In genomic region chr15:93910981-93911431, GRCm38 (mm10) we compare ENCODE assay signal across 15 mouse cellular contexts.
A peak's percentile ranks its signal among the peaks of the same experiment; 100 is the strongest.
DNase-seq lines count a peak whose midpoint lies in the region; ATAC-seq and TF ChIP-seq lines count a peak whose summit lies in the region.
"Had no signal": no experiment of that assay in that cellular context is flagged by ENCODE, and none has a peak within 500 bp of the region (broad histone marks: within the 10 kb centered on the region; RNA-seq: fewer than 3 reads in every experiment).

No protein-coding gene starts in this region.

- H3K4me3 ChIP-seq in hindbrain, embryonic 10.5 days = no peak overlapping the region
- H3K4me3 ChIP-seq in hindbrain, postnatal 0 days (ENCODE audit: low read length) = no peak overlapping the region
- no peak overlapping the region for H3K4me3 ChIP-seq in hindbrain, embryonic 13.5 days
- H3K4me3 ChIP-seq in liver, embryonic 12.5 days = no peak overlapping the region
- H3K4me3 ChIP-seq in heart, adult 2 months = no peak overlapping the region
- H3K4me3 ChIP-seq: liver, embryonic 15.5 days had no signal

- no peaks in the 10 kb centered on the region for H3K9me3 ChIP-seq in hindbrain, embryonic 10.5 days
- H3K9me3 ChIP-seq in hindbrain, postnatal 0 days (ENCODE audit: low read length) = no peaks in the 10 kb centered on the region
- no peaks in the 10 kb centered on the region for H3K9me3 ChIP-seq in hindbrain, embryonic 13.5 days
- H3K9me3 ChIP-seq in liver, embryonic 12.5 days (replicated peaks) = no peaks in the 10 kb centered on the region
- H3K9me3 ChIP-seq: liver, embryonic 15.5 days had no signal

- TF ChIP-seq CTCF in hindbrain, postnatal 0 days (IDR thresholded peaks at IDR 0.05; ENCODE audit: low read depth) = no peak
- TF ChIP-seq CTCF in heart, adult 2 months (IDR thresholded peaks at IDR 0.05) = no peak

- H3K79me2 ChIP-seq in heart, adult 2 months (replicated peaks; ENCODE audit: control insufficient read depth, insufficient read depth, low read length) = no peaks in the 10 kb centered on the region

- H3K9ac ChIP-seq in hindbrain, postnatal 0 days (replicated peaks; ENCODE audit: low read length) = no peak overlapping the region
- H3K9ac ChIP-seq in hindbrain, embryonic 13.5 days = no peak overlapping the region
- H3K9ac ChIP-seq in liver, embryonic 12.5 days = no peak overlapping the region
- H3K9ac ChIP-seq in heart, adult 2 months (ENCODE audit: low read depth, low read length) = no peak overlapping the region
- H3K9ac ChIP-seq: liver, embryonic 15.5 days had no signal

- no peak for TF ChIP-seq POLR2A in heart, adult 2 months (IDR thresholded peaks at IDR 0.05; ENCODE audit: insufficient read depth, low read depth, low read length)

- no peak for ATAC-seq in hindbrain, postnatal 0 days
- peak; percentile 54; the same call in 1 of the 2 replicates for ATAC-seq in hindbrain, embryonic 13.5 days (ENCODE audit: low FRiP score)
- ATAC-seq in liver, embryonic 12.5 days = no peak

- peaks cover 28% of the 10 kb centered on the region for H3K4me1 ChIP-seq in hindbrain, embryonic 10.5 days (replicated peaks)
- no peaks in the 10 kb centered on the region for H3K4me1 ChIP-seq in hindbrain, postnatal 0 days (ENCODE audit: insufficient read depth, low read length)
- H3K4me1 ChIP-seq in hindbrain, embryonic 13.5 days (replicated peaks) = peaks cover 25% of the 10 kb centered on the region
- H3K4me1 ChIP-seq in liver, embryonic 12.5 days = no peaks in the 10 kb centered on the region
- H3K4me1 ChIP-seq in heart, adult 2 months (ENCODE audit: control insufficient read depth, insufficient read depth, low read length) = no peaks in the 10 kb centered on the region
- H3K4me1 ChIP-seq: liver, embryonic 15.5 days had no signal

- H3K27me3 ChIP-seq in hindbrain, embryonic 10.5 days (ENCODE audit: insufficient read depth, poor library complexity, severe bottlenecking) = no peaks in the 10 kb centered on the region
- H3K27me3 ChIP-seq in hindbrain, postnatal 0 days (ENCODE audit: insufficient read depth, low read length) = no peaks in the 10 kb centered on the region
- no peaks in the 10 kb centered on the region for H3K27me3 ChIP-seq in hindbrain, embryonic 13.5 days
- no peaks in the 10 kb centered on the region for H3K27me3 ChIP-seq in liver, embryonic 12.5 days (replicated peaks)
- H3K27me3 ChIP-seq in heart, adult 2 months (ENCODE audit: control insufficient read depth, insufficient read depth, low read length) = no peaks in the 10 kb centered on the region
- H3K27me3 ChIP-seq: liver, embryonic 15.5 days had no signal

- H3K4me2 ChIP-seq in hindbrain, postnatal 0 days (ENCODE audit: low read depth, low read length) = no peak overlapping the region
- peak overlapping the region; percentile 4; the same call in 1 of the 2 replicates for H3K4me2 ChIP-seq in hindbrain, embryonic 13.5 days
- no peak overlapping the region for H3K4me2 ChIP-seq in liver, embryonic 12.5 days
- H3K4me2 ChIP-seq: liver, embryonic 15.5 days; midbrain, embryonic 11.5 days had no signal

- no peak for TF ChIP-seq EP300 in heart, adult 2 months (IDR thresholded peaks at IDR 0.05; ENCODE audit: insufficient read depth, low read depth, low read length)

- DNase-seq in hindbrain, embryonic 10.5 days (ENCODE audit: low spot score) = peak; percentile 58
- DNase-seq in hindbrain, postnatal 0 days (ENCODE audit: low spot score) = no peak
- peak; percentile 71 for DNase-seq in embryo, embryonic 9.5 days (ENCODE audit: extremely low spot score)
- peak; percentile 81 for DNase-seq in mesoderm, embryonic 11.5 days (ENCODE audit: low read depth, low spot score)
- DNase-seq in urinary bladder, postnatal 4 days (ENCODE audit: low spot score in 2 of 2) = no peak
- DNase-seq in heart, adult 2 months = no peak
- DNase-seq: cerebellum, adult 18-20 months; heart, postnatal 36 days; kidney, adult 18-20 months; kidney, postnatal 36 days; lung, postnatal 14 days had no signal

- 45% methylated on average over 11 of the region's 11 CpGs for WGBS in hindbrain, embryonic 10.5 days
- 44% methylated on average over 11 of the region's 11 CpGs for WGBS in hindbrain, postnatal 0 days
- 17% methylated on average over 11 of the region's 11 CpGs for WGBS in hindbrain, embryonic 13.5 days
- WGBS in liver, embryonic 12.5 days (ENCODE audit: insufficient replicate concordance) = 69% methylated on average over 11 of the region's 11 CpGs
- WGBS in heart, adult 2 months = 82% methylated on average over 11 of the region's 11 CpGs

- no peaks in the 10 kb centered on the region for H3K36me3 ChIP-seq in hindbrain, embryonic 10.5 days
- no peaks in the 10 kb centered on the region for H3K36me3 ChIP-seq in hindbrain, postnatal 0 days (ENCODE audit: insufficient read depth, low read length)
- no peaks in the 10 kb centered on the region for H3K36me3 ChIP-seq in hindbrain, embryonic 13.5 days
- H3K36me3 ChIP-seq in liver, embryonic 12.5 days = no peaks in the 10 kb centered on the region
- no peaks in the 10 kb centered on the region for H3K36me3 ChIP-seq in heart, adult 2 months (ENCODE audit: control insufficient read depth, insufficient read depth, low read length)
- H3K36me3 ChIP-seq: liver, embryonic 15.5 days had no signal

- intact Hi-C loops in heart, adult 2 months (cut with DNase I) = no loop called here

- peak overlapping the region; percentile 76 for H3K27ac ChIP-seq in hindbrain, embryonic 10.5 days
- H3K27ac ChIP-seq in hindbrain, postnatal 0 days = no peak overlapping the region
- peak overlapping the region; percentile 58 for H3K27ac ChIP-seq in hindbrain, embryonic 13.5 days
- no peak overlapping the region for H3K27ac ChIP-seq in liver, embryonic 12.5 days
- no peak overlapping the region for H3K27ac ChIP-seq in heart, adult 2 months
- H3K27ac ChIP-seq: liver, embryonic 15.5 days had no signal

Comparison
In these comparisons a context has a peak if more than half of its experiments do, and no peak if none do; other contexts are left out.
1. DNase-seq: peak in hindbrain, embryonic 10.5 days (single experiment), embryo, embryonic 9.5 days (single experiment) and mesoderm, embryonic 11.5 days (single experiment); none in hindbrain, postnatal 0 days (single experiment), urinary bladder, postnatal 4 days (0 of 2) and heart, adult 2 months (0 of 2).
2. H3K27ac ChIP-seq: peak in hindbrain, embryonic 10.5 days (single experiment) and hindbrain, embryonic 13.5 days (single experiment); none in hindbrain, postnatal 0 days (single experiment), liver, embryonic 12.5 days (single experiment) and heart, adult 2 months (single experiment).